Mouse (Mus musculus): ENCODE measurements around the gene Spaar. TPM values are rescaled to one million over a fixed set of nuclear protein-coding genes. Genes with fewer than 3 reads are reported as not detected.

Gene Spaar
- polyA plus RNA-seq (2012; ENCODE audit: insufficient read depth, low replicate concordance), result not detected in 2 replicates

DNA sequence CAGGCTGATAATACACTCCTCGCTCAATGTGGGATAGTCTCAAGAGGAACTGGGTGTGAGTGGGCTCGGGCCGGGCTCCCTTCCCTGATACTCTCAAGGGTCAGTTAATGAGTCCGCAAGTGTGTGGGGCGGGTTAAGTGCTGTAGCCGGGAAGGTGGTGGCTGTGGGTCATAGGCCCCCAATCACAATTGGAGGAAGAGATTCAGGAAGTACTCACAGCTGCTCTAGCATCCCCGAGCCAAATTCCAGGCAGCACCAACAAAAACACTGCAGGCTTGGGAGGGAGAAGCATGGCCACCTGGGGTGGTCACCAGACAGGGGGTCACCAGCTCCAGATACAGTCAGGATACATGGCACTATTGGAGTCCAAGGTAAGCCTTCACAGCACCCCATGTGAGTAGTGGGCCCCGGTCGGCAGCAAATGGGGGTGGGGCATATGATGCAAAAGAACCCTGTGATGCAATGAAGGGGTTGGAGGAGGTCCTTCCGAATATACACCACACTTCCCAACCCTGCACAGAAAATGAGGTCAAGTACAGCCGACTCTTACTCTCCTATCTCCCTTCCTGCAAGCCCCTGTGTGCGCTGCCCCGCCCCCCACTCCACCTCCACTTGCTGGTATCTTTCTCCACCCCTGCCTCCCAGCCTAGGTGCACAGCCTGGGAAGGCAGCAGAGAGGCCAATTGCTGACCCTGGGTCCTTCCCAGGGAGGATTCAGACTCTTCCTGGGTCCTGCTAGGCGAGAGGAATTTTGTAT is at the start of gene Spaar:
Gene Spaar (plus strand): TSS at position 241 of the 757 bp plus-strand sequence.
- Histone ChIP-seq H3K4me3 (replicated peaks) (no peak within 1 kb of the TSS), H3K4me1 (peaks cover 76% of the 10 kb centered on the region), H3K36me3 (replicated peaks; ENCODE audit: low read length) (no peaks in the 10 kb centered on the region), H3K9me3 (peaks cover 11% of the 10 kb centered on the region), H3K27me3 (replicated peaks) (peaks cover 41% of the 10 kb centered on the region)
- TF ChIP-seq FLI1 (IDR thresholded peaks at IDR 0.05; ENCODE audit: low read length) (no peak), GATA1 (IDR thresholded peaks at IDR 0.05; ENCODE audit: borderline replicate concordance, low read length) (no peak)

DNA sequence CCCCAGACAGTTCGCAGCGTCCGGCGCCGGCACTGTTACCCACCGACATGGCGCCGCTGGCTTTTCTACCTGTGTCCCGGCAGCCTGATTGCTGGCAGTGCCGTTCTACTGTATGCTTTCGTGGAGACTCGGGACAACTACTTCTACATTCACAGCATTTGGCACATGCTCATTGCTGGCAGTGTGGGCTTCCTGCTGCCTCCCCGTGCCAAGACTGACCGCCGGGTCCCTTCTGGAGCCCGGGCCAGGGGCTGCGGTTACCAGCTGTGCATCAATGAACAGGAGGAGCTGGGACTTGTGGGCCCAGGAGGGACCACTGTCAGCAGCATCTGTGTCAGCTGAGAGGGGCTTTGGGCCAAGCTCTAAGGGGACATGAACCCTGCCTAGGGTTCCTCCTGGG is 39.8 kb upstream of the Spaar start:
- no peaks in the 10 kb centered on the region for H3K36me3 ChIP-seq (replicated peaks; ENCODE audit: low read length)
- H3K4me3 ChIP-seq (replicated peaks), result no peak overlapping the region
- H3K4me1 ChIP-seq, result peaks cover 25% of the 10 kb centered on the region
- no peaks in the 10 kb centered on the region for H3K9me3 ChIP-seq
- peaks cover 35% of the 10 kb centered on the region for H3K27me3 ChIP-seq (replicated peaks)
- TF ChIP-seq GATA1 (IDR thresholded peaks at IDR 0.05; ENCODE audit: borderline replicate concordance, low read length) (no peak), FLI1 (IDR thresholded peaks at IDR 0.05; ENCODE audit: low read length) (no peak)

DNA sequence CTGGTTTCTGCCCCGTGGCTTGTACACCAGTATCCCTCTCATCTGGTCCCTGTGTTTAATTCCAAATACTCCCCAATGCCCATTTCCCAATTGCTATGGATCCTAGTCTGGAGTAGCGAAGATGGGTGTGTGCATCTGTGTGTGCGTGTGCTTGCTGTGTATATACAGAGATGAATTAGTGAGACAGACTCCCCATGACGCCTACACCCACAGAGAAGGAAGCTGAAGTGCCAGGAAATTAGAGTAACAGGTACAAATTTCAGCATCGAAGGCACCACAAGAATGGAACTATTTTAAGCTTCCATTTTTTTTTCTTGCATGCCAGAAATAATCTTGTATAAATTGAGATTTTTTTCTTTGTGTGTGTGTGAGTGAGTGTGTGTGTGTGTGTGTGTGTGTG is 38.8 kb upstream of the Spaar start:
- no peak for TF ChIP-seq FLI1 (IDR thresholded peaks at IDR 0.05; ENCODE audit: low read length)
- TF ChIP-seq GATA1 (IDR thresholded peaks at IDR 0.05; ENCODE audit: borderline replicate concordance, low read length), result no peak
- H3K9me3 ChIP-seq, result no peaks in the 10 kb centered on the region
- H3K36me3 ChIP-seq (replicated peaks; ENCODE audit: low read length), result no peaks in the 10 kb centered on the region
- no peak overlapping the region for H3K4me3 ChIP-seq (replicated peaks)
- H3K27me3 ChIP-seq (replicated peaks), result peaks cover 29% of the 10 kb centered on the region
- H3K4me1 ChIP-seq, result peaks cover 35% of the 10 kb centered on the region

DNA sequence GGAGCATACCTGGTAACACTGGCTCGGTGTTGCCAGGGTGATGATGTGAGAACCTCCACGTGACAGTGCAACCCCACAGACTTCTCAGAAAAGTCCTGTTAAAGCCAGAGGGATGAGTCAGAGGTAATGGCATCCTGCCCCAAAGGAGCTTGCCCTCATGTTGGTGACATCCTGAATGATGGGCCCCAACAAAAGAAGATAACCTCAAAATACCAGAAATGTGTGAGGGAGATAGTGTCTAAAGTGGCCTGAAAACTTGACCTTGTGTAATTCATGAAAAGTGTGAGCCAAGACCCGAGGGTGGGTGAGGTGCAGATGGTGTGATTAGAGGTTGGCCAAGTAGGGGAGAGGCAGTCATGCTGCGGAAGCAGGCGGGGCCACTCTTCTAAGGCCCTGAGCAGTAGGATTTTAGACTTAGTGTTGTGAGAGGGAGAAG is 36.0 kb upstream of the Spaar start:
- H3K4me3 ChIP-seq (replicated peaks), result peak overlapping the region; percentile 39
- no peak for TF ChIP-seq GATA1 (IDR thresholded peaks at IDR 0.05; ENCODE audit: borderline replicate concordance, low read length)
- TF ChIP-seq FLI1 (IDR thresholded peaks at IDR 0.05; ENCODE audit: low read length), result no peak
- H3K27me3 ChIP-seq (replicated peaks), result peaks cover 48% of the 10 kb centered on the region
- H3K36me3 ChIP-seq (replicated peaks; ENCODE audit: low read length), result no peaks in the 10 kb centered on the region
- H3K9me3 ChIP-seq, result no peaks in the 10 kb centered on the region
- H3K4me1 ChIP-seq, result peaks cover 44% of the 10 kb centered on the region

DNA sequence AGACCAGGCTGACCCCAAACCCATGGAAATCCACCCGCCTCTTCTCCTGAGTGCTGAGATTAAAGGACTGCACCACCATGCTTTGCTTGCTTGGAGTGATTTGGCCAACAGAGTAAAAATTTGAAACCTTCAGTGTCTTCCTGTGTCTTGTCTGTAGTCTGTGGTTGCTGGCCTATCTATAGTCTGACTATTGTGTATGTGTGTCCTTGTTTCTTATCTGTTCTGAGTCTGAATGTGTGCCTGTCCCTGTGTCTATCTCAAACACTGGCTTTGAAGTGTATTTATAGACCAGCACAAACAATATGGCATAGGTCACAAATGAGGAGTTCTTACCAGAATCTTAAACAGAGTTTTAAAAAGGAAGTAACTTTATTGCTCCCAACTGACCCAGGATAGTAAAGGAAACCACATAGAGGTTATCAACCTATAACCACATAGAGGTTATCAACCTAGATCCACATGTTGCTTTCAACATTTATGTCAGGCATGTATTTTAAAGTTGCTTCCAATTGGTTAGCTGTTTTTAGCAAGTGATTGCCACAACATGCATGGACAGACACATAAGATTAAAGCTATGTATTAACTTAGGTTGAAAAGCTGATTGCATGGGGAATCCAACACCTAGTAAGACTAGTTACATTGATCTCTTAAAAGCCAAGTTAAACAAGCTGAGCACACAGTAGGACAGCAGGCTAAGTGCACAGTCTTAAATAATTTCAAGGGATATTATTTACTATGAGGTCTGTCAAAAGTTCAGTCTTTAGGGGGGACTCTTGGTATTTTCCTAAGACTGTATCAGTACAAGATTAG is 35.2 kb upstream of the Spaar start:
- Histone ChIP-seq H3K36me3 (replicated peaks; ENCODE audit: low read length) (no peaks in the 10 kb centered on the region), H3K9me3 (no peaks in the 10 kb centered on the region)
- TF ChIP-seq FLI1 (IDR thresholded peaks at IDR 0.05; ENCODE audit: low read length) (no peak), GATA1 (IDR thresholded peaks at IDR 0.05; ENCODE audit: borderline replicate concordance, low read length) (no peak)

GRCm38 (mm10) chr4:43695249-43695671 is 34.6 kb upstream of the Spaar start:
- TF ChIP-seq FLI1 (IDR thresholded peaks at IDR 0.05; ENCODE audit: low read length) (no peak), GATA1 (IDR thresholded peaks at IDR 0.05; ENCODE audit: borderline replicate concordance, low read length) (no peak)
- Histone ChIP-seq H3K9me3 (no peaks in the 10 kb centered on the region), H3K4me1 (peaks cover 44% of the 10 kb centered on the region), H3K36me3 (replicated peaks; ENCODE audit: low read length) (no peaks in the 10 kb centered on the region), H3K27me3 (replicated peaks) (peaks cover 44% of the 10 kb centered on the region), H3K4me3 (replicated peaks) (no peak overlapping the region)

More for the DNA sequence above, 35.2 kb upstream of the Spaar start:
- H3K27me3 ChIP-seq (replicated peaks), result peaks cover 48% of the 10 kb centered on the region
- H3K4me1 ChIP-seq, result peaks cover 44% of the 10 kb centered on the region
- no peak overlapping the region for H3K4me3 ChIP-seq (replicated peaks)

DNA sequence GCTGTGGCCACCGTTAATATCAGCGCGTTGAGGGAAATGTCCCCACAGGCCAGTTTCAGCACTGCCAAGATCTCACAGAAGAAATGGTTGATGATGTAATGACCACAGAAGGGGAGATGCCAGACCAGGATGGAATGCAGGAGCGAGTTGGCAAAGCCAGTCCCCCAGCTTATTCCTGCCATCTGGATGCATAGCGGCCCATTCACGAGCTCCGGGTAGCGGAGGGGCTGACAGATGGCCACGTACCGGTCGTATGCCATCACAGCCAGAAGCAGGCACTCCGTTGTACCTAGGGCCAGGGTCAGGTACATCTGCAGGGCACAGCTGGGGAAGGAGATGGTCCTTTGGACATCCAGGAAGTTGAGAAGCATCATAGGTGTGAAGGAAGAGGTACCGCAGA is 33.3 kb upstream of the Spaar start:
- H3K9me3 ChIP-seq, result no peaks in the 10 kb centered on the region
- H3K4me3 ChIP-seq (replicated peaks), result no peak overlapping the region
- peaks cover 36% of the 10 kb centered on the region for H3K27me3 ChIP-seq (replicated peaks)
- peaks cover 44% of the 10 kb centered on the region for H3K4me1 ChIP-seq
- no peak for TF ChIP-seq GATA1 (IDR thresholded peaks at IDR 0.05; ENCODE audit: borderline replicate concordance, low read length)
- TF ChIP-seq FLI1 (IDR thresholded peaks at IDR 0.05; ENCODE audit: low read length), result no peak
- H3K36me3 ChIP-seq (replicated peaks; ENCODE audit: low read length), result no peaks in the 10 kb centered on the region

DNA sequence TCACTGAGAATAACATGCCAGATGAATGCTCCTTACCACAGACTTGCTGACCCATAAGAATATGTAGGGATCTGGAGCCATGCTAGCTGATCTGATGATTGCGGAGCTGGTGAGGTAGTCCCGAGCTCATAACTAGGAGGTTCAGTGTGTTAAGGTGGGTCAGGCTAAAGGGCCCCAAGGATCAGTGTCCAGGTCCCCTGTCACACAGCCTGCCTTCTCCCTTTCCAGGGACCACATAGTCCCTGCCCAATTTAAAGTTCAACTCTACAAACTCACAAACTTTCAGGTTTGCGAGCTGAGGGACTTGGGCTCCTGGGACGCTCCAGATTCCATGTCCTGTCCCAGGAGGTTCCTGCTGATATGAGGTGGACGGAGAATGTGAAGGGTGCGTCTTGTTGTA is 29.1 kb upstream of the Spaar start, which contains the start of gene Olfr70:
Gene Olfr70 (minus strand): TSS at position 101 of the 400 bp plus-strand sequence.
- H3K27me3 ChIP-seq (replicated peaks), result peaks cover 48% of the 10 kb centered on the region
- no peak within 1 kb of the TSS for H3K4me3 ChIP-seq (replicated peaks)
- H3K9me3 ChIP-seq, result no peaks in the 10 kb centered on the region
- TF ChIP-seq GATA1 (IDR thresholded peaks at IDR 0.05; ENCODE audit: borderline replicate concordance, low read length), result no peak
- no peak for TF ChIP-seq FLI1 (IDR thresholded peaks at IDR 0.05; ENCODE audit: low read length)
- no peaks in the 10 kb centered on the region for H3K36me3 ChIP-seq (replicated peaks; ENCODE audit: low read length)
- peaks cover 12% of the 10 kb centered on the region for H3K4me1 ChIP-seq

- no peak for TF ChIP-seq GATA1 (IDR thresholded peaks at IDR 0.05; ENCODE audit: borderline replicate concordance, low read length)
- TF ChIP-seq FLI1 (IDR thresholded peaks at IDR 0.05; ENCODE audit: low read length), result no peak
- Histone ChIP-seq H3K4me1 (no peaks in the 10 kb centered on the region; the same call in 1 of the 2 replicates), H3K4me3 (replicated peaks) (no peak overlapping the region), H3K36me3 (replicated peaks; ENCODE audit: low read length) (no peaks in the 10 kb centered on the region), H3K27me3 (replicated peaks) (peaks cover 53% of the 10 kb centered on the region), H3K9me3 (no peaks in the 10 kb centered on the region)
Observed at GRCm38 (mm10) chr4:43703439-43703838, 26.4 kb upstream of the Spaar start.

Data from megakaryocyte, embryonic 14.5 days (primary cell).